Mouse (Mus musculus) heart, embryonic 15.5 days (tissue): ENCODE data around the gene Zmiz1. TPM values are rescaled to one million over a fixed set of nuclear protein-coding genes. Genes with fewer than 3 reads are reported as not detected.
A peak's percentile ranks its signal among the peaks of the same experiment; 100 is the strongest.

Experiments used
- ATAC-seq: fragments of 200-750 bp; cut with Nextera tagmentation; replicated peaks from 2 replicates; pipeline ENCODE4 v1.8.0; 2017; ENCODE audit warnings: low read depth, moderate TSS enrichment; ENCODE audit not compliant: insufficient number of reproducible peaks, insufficient read depth, low FRiP score
- H3K27ac ChIP-seq: fragments of 300-500 bp; sonication (generic); 2 replicates; pipeline ENCODE4 v1.5.1; 2015; ENCODE audit warnings: mild to moderate bottlenecking, inconsistent platforms
- H3K27me3 ChIP-seq: fragments of 300-500 bp; sonication (generic); 2 replicates; pipeline ENCODE4 v1.6.1; 2015; ENCODE audit warnings: inconsistent platforms
- H3K36me3 ChIP-seq: fragments of 300-500 bp; sonication (generic); 2 replicates; pipeline ENCODE4 v1.6.1; 2015; ENCODE audit warnings: mild to moderate bottlenecking, inconsistent platforms
- H3K4me1 ChIP-seq: fragments of 300-500 bp; sonication (generic); replicated peaks from 2 replicates; pipeline ENCODE4 v1.6.1; 2015; ENCODE audit warnings: inconsistent platforms
- H3K4me2 ChIP-seq: fragments of 300-500 bp; sonication (generic); 2 replicates; pipeline ENCODE4 v1.6.1; 2015; ENCODE audit warnings: inconsistent platforms, mild to moderate bottlenecking, moderate library complexity
- H3K4me3 ChIP-seq: fragments of 300-500 bp; sonication (generic); 2 replicates; pipeline ENCODE4 v1.5.1; 2015; ENCODE audit warnings: mild to moderate bottlenecking, inconsistent platforms
- H3K9ac ChIP-seq: fragments of 300-500 bp; sonication (generic); 2 replicates; pipeline ENCODE4 v1.6.1; 2015; ENCODE audit warnings: mild to moderate bottlenecking, inconsistent platforms
- H3K9me3 ChIP-seq: fragments of 300-500 bp; sonication (generic); replicated peaks from 2 replicates; pipeline ENCODE4 v1.6.1; 2016; ENCODE audit warnings: inconsistent platforms
- WGBS: fragments of 180-500 bp; shearing (Covaris S2); methylation state at CpG from one replicate; pipeline ENCODE4 v1.1.7; 2015; ENCODE audit warnings: mixed read lengths; 5-methylcytosine and 5-hydroxymethylcytosine counted together
- polyA plus RNA-seq: library from polyadenylated mRNA; unstranded; fragments of >200 nt; fragmentation: Nextera tagmentation; extraction: Ambion mirVana; gene quantifications from 2 replicates; pipeline ENCODE4 v1.2.1, GENCODE M21; 2015

Gene Zmiz1
- polyA plus RNA-seq, 1 experiment from 2014 or later = 22.1 TPM

DNA sequence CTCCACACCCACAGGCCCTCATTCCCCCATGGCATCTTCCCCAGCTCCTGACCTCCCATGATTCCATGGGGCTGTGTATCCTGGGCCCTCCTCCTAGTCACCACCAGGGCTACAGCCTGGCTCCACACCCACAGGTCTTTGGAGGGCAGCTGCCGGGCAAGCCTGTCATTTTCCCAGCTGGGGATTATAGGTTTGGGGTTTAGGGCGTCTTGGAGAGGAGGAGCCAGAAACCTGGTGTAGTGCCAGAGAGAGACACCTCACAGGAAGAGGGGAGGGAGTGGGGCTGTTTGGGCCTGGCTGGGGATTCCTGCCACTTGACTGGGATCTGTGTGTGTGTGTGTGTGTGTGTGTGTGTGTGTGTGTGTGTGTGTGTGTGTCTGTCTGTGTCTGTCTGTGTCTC lies 92.7 kb downstream of the Zmiz1 start:
- no peaks in the 10 kb centered on the region for H3K9me3 ChIP-seq
- H3K4me3 ChIP-seq = no peak overlapping the region
- H3K9ac ChIP-seq = no peak overlapping the region
- H3K27ac ChIP-seq = no peak overlapping the region
- no peak for ATAC-seq
- H3K36me3 ChIP-seq = peaks cover 3% of the 10 kb centered on the region; the same call in 1 of the 2 replicates
- WGBS = 21% methylated on average over 2 of the region's 2 CpGs
- H3K4me2 ChIP-seq = no peak overlapping the region
- no peaks in the 10 kb centered on the region for H3K27me3 ChIP-seq
- peaks cover 59% of the 10 kb centered on the region for H3K4me1 ChIP-seq

DNA sequence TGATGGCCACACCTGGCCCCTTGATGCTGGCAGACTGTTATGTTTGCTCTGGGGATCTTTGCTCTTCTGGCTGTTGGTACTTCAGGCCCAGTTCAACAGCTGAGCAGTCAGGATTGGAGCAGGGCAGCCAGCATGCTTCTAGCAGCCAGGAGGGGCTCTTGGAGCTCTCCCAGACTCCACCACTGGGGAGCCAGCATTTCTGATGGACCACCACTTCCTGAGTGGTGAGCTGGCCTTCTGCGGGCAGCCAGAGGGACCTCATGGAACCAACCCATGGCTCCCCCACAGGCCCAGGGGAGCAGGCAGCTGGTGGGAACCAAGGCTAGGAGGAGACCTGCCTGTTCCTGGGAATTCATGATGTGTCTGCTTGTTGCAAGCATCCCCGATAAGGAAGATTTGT lies 94.4 kb downstream of the Zmiz1 start:
- Histone ChIP-seq H3K36me3 (peaks cover 3% of the 10 kb centered on the region; the same call in 1 of the 2 replicates), H3K4me3 (no peak overlapping the region), H3K4me1 (peaks cover 60% of the 10 kb centered on the region), H3K27me3 (no peaks in the 10 kb centered on the region), H3K27ac (no peak overlapping the region), H3K9me3 (no peaks in the 10 kb centered on the region), H3K9ac (no peak overlapping the region), H3K4me2 (no peak overlapping the region)
- WGBS = 81% methylated on average over 2 of the region's 2 CpGs
- no peak for ATAC-seq

DNA sequence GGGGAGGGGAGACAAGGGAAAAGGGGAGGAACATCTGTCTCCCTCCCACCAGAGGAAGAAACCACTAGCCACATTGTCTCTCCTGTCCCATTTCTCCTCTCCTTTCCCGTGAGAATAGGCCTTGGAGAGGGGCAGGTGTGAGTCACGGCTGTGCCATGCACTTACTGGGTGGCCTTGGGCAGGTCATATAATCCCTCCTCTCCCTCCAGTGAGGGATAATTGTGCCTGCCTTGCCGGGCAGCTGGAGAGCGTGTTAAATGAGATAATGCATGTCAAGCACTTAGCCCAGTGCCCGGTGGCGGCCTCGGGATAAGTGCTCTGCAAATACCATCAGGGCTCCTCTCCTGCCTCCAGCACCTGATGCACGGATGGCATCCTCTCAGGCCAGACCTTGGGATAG lies 95.8 kb downstream of the Zmiz1 start:
- WGBS = 17% methylated on average over 8 of the region's 8 CpGs
- peaks cover 64% of the 10 kb centered on the region for H3K4me1 ChIP-seq
- no peak overlapping the region for H3K4me2 ChIP-seq

DNA sequence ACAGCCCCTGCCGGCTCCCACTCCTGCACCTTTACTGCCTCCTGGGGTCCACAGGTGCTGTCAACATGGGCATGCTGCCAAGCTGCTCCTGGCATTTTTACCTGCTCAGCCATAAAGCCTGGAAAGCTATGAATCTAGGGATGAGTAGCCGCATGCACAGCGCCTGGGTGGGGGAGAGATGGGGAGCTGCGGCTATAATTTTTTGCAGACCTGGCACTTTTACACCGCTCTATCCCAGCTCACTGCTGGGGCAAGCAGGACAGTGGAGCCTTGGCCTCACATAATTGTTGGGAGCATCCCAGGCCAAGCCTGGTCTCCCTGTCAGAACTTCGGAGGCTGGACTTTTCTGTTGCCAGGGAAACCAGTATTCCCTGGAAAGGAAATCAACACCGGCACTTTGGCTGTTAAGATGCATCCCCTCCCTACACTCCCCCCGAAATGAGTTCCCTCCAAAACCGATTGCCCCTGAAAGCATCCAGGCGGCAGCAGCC lies 96.4 kb downstream of the Zmiz1 start:
- Histone ChIP-seq H3K9ac (no peak overlapping the region), H3K4me1 (peaks cover 70% of the 10 kb centered on the region), H3K27me3 (no peaks in the 10 kb centered on the region), H3K36me3 (peaks cover 3% of the 10 kb centered on the region; the same call in 1 of the 2 replicates), H3K27ac (peak overlapping the region; percentile 76), H3K4me3 (no peak overlapping the region), H3K9me3 (no peaks in the 10 kb centered on the region), H3K4me2 (no peak overlapping the region)
- ATAC-seq = no peak
- 41% methylated on average over 10 of the region's 10 CpGs for WGBS

More for the DNA sequence above, 95.8 kb downstream of the Zmiz1 start:
- no peak for ATAC-seq
- no peaks in the 10 kb centered on the region for H3K9me3 ChIP-seq
- H3K9ac ChIP-seq = no peak overlapping the region
- H3K27me3 ChIP-seq = no peaks in the 10 kb centered on the region
- H3K4me3 ChIP-seq = no peak overlapping the region
- H3K36me3 ChIP-seq = peaks cover 3% of the 10 kb centered on the region; the same call in 1 of the 2 replicates
- peak overlapping the region; percentile 48; the same call in 1 of the 2 replicates for H3K27ac ChIP-seq

DNA sequence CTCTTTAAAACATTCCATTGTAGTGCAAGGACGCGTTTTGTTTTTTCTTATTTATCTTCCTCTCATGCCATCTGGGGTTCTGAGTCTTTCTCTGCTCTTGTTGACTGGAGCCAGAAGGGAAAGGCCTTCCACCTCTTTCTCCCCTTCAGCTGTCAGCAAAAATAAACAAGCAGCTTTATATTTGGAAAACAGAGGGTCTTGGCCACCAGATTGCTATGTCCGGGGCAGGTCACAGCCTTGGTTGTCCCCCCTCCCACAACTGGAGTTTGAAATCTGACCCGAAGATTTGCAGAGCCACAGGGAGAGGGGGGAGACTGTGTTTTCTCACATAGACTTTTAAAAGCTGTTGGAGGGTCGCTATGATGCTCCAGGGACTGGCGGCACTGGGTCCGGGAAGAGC lies 96.9 kb downstream of the Zmiz1 start:
- Histone ChIP-seq H3K4me3 (no peak overlapping the region), H3K9me3 (no peaks in the 10 kb centered on the region), H3K9ac (no peak overlapping the region), H3K27me3 (no peaks in the 10 kb centered on the region), H3K4me2 (no peak overlapping the region), H3K36me3 (peaks cover 3% of the 10 kb centered on the region; the same call in 1 of the 2 replicates), H3K4me1 (peaks cover 75% of the 10 kb centered on the region), H3K27ac (peak overlapping the region; percentile 76)
- ATAC-seq = no peak
- 26% methylated on average over 7 of the region's 7 CpGs for WGBS

DNA sequence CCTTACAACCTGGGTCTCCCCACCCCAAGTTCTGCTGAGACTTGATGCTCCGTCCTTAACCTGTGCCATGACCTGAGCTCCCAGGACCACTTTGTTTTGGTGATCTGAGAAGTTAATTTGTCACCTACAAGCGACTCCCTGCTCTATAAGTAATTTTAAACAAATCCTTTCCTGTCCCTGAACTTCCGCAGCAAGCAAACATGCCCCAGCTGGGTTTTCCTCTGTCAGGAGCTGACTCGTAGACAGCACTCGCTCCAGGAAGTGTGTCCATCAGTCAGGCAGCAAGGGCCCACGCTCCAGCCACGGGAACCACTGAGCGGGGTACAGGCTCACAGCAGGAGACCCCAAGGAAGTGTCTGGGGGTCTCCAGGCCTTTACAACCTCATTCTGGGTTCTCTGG lies 98.0 kb downstream of the Zmiz1 start:
- ATAC-seq = no peak
- peaks cover 3% of the 10 kb centered on the region; the same call in 1 of the 2 replicates for H3K36me3 ChIP-seq
- H3K4me3 ChIP-seq = no peak overlapping the region
- H3K27ac ChIP-seq = peak overlapping the region; percentile 76
- H3K9ac ChIP-seq = no peak overlapping the region
- no peak overlapping the region for H3K4me2 ChIP-seq
- peaks cover 79% of the 10 kb centered on the region for H3K4me1 ChIP-seq
- WGBS = 44% methylated on average over 8 of the region's 8 CpGs
- H3K9me3 ChIP-seq = no peaks in the 10 kb centered on the region
- no peaks in the 10 kb centered on the region for H3K27me3 ChIP-seq

DNA sequence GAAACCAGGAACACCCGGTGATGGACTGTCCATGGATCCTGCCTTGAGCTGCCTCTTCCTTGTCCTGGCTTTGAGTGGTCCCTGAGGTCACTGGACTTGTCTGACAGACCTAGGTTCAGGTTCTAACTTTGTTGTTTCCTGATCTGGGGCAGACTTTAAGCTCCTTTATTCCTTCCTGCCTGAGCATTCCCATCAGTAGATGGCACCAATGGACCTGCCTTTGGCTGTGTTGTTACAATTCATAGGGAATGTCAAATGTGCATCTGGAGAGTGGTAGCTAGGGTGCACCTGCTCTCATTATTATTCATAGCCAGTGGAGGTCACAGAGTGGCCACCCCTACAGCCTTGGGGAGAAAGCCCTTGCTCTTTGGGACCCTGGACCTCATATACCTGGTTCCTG lies 99.5 kb downstream of the Zmiz1 start:
- no peak overlapping the region for H3K4me2 ChIP-seq
- H3K27me3 ChIP-seq = no peaks in the 10 kb centered on the region
- H3K36me3 ChIP-seq = peaks cover 3% of the 10 kb centered on the region; the same call in 1 of the 2 replicates
- H3K4me1 ChIP-seq = peaks cover 85% of the 10 kb centered on the region
- H3K9me3 ChIP-seq = no peaks in the 10 kb centered on the region
- no peak overlapping the region for H3K9ac ChIP-seq
- no peak overlapping the region for H3K4me3 ChIP-seq
- no peak overlapping the region for H3K27ac ChIP-seq
- no peak for ATAC-seq
- 86% methylated on average over 1 of the region's 1 CpGs for WGBS

DNA sequence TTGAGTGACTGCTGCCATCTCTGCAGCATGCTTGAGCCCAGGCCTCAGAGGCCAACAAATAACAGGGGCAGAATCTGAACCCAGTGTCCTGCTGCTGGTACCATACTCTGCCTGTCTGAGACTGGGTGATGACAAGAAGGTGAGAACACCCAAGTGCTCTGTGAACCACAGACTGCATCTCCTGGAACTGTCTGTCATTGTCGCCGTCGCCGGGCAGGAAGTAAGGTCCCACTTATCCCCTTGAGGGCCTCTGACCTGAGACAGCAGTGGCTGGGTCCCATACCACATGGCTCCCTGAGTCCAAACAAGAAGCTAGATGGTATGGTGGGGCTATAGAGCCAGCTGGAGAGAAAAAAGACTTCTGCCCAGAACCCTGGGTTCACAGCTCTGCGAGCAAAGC lies 100.9 kb downstream of the Zmiz1 start:
- no peak overlapping the region for H3K4me3 ChIP-seq
- no peak for ATAC-seq
- 33% methylated on average over 5 of the region's 5 CpGs for WGBS
- H3K9ac ChIP-seq = peak overlapping the region; percentile 13; the same call in 1 of the 2 replicates
- H3K27ac ChIP-seq = peak overlapping the region; percentile 34; the same call in 1 of the 2 replicates
- no peaks in the 10 kb centered on the region for H3K27me3 ChIP-seq
- H3K4me1 ChIP-seq = peaks cover 82% of the 10 kb centered on the region
- no peaks in the 10 kb centered on the region for H3K9me3 ChIP-seq
- no peak overlapping the region for H3K4me2 ChIP-seq
- peaks cover 5% of the 10 kb centered on the region; the same call in 1 of the 2 replicates for H3K36me3 ChIP-seq

DNA sequence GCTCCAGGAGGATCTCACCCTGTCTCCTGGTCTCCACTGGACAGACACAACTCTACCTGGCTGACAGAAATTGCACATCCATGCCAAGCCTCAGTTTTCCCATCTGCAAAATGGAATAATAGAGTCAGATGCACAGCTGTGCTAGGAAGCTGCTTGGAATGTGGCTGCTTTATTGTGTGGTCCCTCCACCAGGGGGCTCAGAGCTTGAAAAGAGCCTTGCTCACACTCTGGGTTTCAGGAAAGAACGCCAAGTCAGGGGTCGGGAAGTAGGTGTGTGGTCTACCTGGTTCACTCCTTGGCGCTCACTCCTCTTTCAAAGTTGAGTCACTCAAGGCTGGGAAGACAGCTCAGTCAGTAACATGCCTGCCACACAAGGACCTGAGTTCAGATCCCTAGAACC lies 101.9 kb downstream of the Zmiz1 start:
- Histone ChIP-seq H3K4me3 (no peak overlapping the region), H3K27ac (no peak overlapping the region), H3K9ac (no peak overlapping the region), H3K36me3 (peaks cover 5% of the 10 kb centered on the region; the same call in 1 of the 2 replicates), H3K27me3 (no peaks in the 10 kb centered on the region), H3K4me1 (peaks cover 82% of the 10 kb centered on the region), H3K4me2 (no peak overlapping the region), H3K9me3 (no peaks in the 10 kb centered on the region)
- ATAC-seq = no peak
- WGBS = 86% methylated on average over 3 of the region's 3 CpGs

DNA sequence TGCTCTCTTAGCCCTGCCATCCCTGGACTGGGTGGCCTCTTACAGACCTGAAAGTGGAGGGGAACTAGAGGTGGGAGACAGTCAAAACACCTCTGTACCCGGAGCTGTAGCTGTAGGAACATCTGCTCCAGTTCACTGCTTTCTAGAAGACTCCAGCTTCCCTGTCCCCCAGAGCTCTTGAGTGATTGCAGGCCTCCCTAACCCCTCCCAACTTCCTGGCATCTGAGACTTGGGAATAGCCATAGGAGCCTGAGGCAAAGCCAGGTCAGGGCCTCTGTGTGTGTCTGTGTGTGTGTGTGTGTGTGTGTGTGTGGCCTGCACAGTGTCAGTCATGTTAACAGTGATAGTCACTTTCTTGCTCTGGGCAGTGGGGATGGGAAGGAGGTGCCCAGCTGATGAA lies 102.7 kb downstream of the Zmiz1 start:
- Histone ChIP-seq H3K4me3 (no peak overlapping the region), H3K4me1 (peaks cover 79% of the 10 kb centered on the region), H3K27me3 (no peaks in the 10 kb centered on the region), H3K36me3 (peaks cover 5% of the 10 kb centered on the region; the same call in 1 of the 2 replicates), H3K4me2 (no peak overlapping the region), H3K9me3 (no peaks in the 10 kb centered on the region), H3K9ac (no peak overlapping the region), H3K27ac (peak overlapping the region; percentile 68)
- ATAC-seq = no peak
- WGBS = 4% methylated on average over 1 of the region's 1 CpGs

DNA sequence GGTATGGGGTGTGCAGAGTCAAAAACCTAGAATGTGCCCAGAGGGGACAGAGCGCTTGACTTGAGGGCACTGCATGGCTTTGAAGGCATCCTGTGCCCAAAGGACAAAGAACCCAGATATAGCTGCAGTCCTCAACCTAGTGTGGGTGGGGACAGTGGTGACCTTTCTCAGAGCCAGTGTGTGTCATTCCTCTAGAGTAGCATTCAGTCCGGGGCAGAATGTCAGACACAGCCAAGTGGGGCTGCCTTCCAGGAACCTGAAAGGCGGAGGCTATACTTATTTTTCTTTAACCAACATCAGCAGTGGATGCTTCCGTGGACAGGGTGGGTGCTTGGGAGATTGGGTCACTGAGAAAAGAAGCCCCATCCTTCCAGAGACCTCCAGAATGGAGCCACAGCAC lies 103.5 kb downstream of the Zmiz1 start:
- Histone ChIP-seq H3K4me3 (no peak overlapping the region), H3K4me2 (no peak overlapping the region), H3K27ac (peak overlapping the region; percentile 68), H3K27me3 (no peaks in the 10 kb centered on the region), H3K9ac (no peak overlapping the region), H3K36me3 (peaks cover 5% of the 10 kb centered on the region; the same call in 1 of the 2 replicates), H3K4me1 (peaks cover 77% of the 10 kb centered on the region), H3K9me3 (no peaks in the 10 kb centered on the region)
- WGBS = 51% methylated on average over 4 of the region's 4 CpGs
- ATAC-seq = no peak

DNA sequence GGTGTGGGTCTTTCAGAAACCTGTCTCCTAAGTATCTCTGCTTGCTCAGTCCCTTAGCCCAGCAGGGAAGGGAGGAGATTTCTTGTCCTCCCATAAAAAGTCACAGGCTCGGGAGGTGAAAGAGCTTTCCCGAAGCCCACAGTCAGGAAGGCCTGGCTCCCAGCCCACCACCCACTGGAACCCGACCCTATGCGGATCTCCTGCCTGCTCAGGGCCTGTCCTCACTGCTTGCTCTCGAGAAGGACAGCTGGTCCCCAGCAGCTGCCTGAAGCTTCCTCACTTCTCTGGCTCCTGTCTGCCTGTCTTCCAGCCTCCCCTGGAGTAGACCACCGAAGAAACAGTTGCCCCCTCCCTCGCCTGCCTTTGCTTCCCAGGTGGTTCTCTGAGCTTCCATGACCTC lies 103.9 kb downstream of the Zmiz1 start:
- H3K4me3 ChIP-seq = no peak overlapping the region
- no peaks in the 10 kb centered on the region for H3K27me3 ChIP-seq
- H3K27ac ChIP-seq = peak overlapping the region; percentile 68
- no peak for ATAC-seq
- H3K4me1 ChIP-seq = peaks cover 77% of the 10 kb centered on the region
- no peaks in the 10 kb centered on the region for H3K9me3 ChIP-seq
- no peak overlapping the region for H3K4me2 ChIP-seq
- peaks cover 5% of the 10 kb centered on the region; the same call in 1 of the 2 replicates for H3K36me3 ChIP-seq
- WGBS = 58% methylated on average over 7 of the region's 7 CpGs
- no peak overlapping the region for H3K9ac ChIP-seq
